Mouse (Mus musculus): ENCODE measurements around the gene Atm. TPM values are rescaled to one million over a fixed set of nuclear protein-coding genes. Genes with fewer than 3 reads are reported as not detected.

The Atm gene
- total RNA-seq (2014; fragmentation: Nextera tagmentation) (77.4 and 78.2 TPM in 2 replicates), total RNA-seq (2017) (49.0 and 51.8 TPM in 2 replicates), polyA plus RNA-seq (2012) (1.1 and 1.4 TPM in 2 replicates)

DNA sequence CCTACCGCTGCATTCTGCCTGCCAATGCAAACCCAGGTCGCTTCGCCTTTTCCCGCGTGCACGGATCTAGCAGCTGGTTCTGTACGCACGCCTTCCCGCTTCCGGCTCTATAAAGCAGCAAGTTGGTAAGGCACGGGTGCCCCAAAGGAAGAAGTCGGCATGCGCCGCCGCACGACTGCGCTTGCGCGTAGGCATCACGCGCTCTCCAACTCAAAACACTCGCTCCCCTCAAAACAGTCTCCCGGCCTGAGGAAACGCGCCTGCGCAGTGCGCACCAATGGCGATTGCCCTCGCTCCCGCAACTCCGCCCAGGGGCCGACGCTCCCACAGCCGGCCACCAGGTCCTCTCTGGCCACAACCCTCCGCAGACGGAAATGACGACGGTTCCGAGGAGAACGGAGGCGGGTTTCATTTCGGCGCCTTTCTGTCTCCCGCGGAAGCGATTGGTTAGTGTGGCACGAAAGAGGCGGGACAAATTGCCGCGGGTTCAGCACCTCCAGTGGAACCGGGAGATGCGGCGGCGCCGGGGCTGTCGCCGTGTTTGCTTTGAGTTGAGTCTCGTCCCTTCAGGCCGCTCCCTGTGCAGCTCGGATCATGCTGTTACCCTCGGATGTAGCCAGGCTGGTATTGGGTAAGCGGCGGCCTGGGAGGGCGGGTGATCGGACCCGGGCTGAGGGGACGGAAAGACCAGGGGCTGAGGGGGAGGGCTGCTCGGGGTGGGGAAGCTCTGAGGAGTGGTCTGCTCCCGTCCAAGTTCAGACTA lies at the start of gene Atm, which contains the start of gene Npat:
Gene Atm (minus strand): TSS at position 183 of the 763 bp plus-strand sequence.
Gene Npat (plus strand): TSS at position 490 of the 763 bp plus-strand sequence.
- ATAC-seq (ENCODE audit: extremely low read depth, insufficient number of reproducible peaks, low FRiP score, poor library complexity, severe bottlenecking) = peak; percentile 92
- H3K27me3 ChIP-seq (ENCODE audit: insufficient read depth, low read length) = no peaks in the 10 kb centered on the region
- DNase-seq (ENCODE audit: low spot score) = peak; percentile 96

DNA sequence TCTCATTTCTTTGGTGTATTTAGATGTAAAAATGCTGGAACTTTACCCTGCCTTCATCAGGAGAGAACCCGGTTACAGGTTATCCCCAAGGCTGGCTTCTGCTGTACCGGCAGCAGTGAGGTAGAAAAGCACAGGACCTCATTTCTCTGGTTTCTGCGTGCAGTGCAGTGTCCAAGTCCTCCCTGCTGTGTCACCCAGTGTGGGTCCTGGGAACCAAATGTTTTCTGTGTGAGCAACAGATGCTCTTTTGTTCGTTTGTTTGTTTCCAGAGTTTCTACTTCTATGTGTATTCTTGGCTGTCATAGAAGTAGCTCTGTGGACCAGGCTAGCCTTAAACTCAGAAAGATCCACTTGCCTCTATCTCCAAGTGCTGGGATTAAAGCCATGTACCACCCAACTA lies 45.3 kb upstream of the Atm start:
- no peak for DNase-seq (ENCODE audit: low spot score)
- Histone ChIP-seq H3K4me3 (ENCODE audit: low read depth, low read length) (no peak overlapping the region), H3K27me3 (ENCODE audit: insufficient read depth, low read length) (no peaks in the 10 kb centered on the region), H3K36me3 (replicated peaks) (peaks cover 89% of the 10 kb centered on the region), H3K4me1 (ENCODE audit: insufficient read depth, low read depth, low read length) (no peaks in the 10 kb centered on the region), H3K9me3 (replicated peaks) (no peaks in the 10 kb centered on the region)
- no peak for TF ChIP-seq CTCF (IDR thresholded peaks at IDR 0.05; ENCODE audit: low read depth, low read length)
- no peak for TF ChIP-seq TAL1 (conservative IDR thresholded peaks at IDR 0.05; ENCODE audit: low read depth, low read length)
- no peak for TF ChIP-seq GATA1 (IDR thresholded peaks at IDR 0.05; ENCODE audit: borderline replicate concordance, low read length)
- no peak for TF ChIP-seq POLR2AphosphoS5 (IDR thresholded peaks at IDR 0.05; ENCODE audit: insufficient replicate concordance, low read depth, low read length)
- no peak for TF ChIP-seq GATA2 (IDR thresholded peaks at IDR 0.05; ENCODE audit: borderline replicate concordance, low read depth, low read length)
- ATAC-seq (ENCODE audit: extremely low read depth, insufficient number of reproducible peaks, low FRiP score, poor library complexity, severe bottlenecking) = no peak

More for the DNA sequence above, at the start of gene Atm, which contains the start of gene Npat:
- H3K9me3 ChIP-seq (replicated peaks) = no peaks in the 10 kb centered on the region
- no peak for TF ChIP-seq POLR2AphosphoS5 (IDR thresholded peaks at IDR 0.05; ENCODE audit: insufficient replicate concordance, low read depth, low read length)
- TF ChIP-seq CTCF (IDR thresholded peaks at IDR 0.05; ENCODE audit: low read depth, low read length) = no peak
- no peak for TF ChIP-seq GATA2 (IDR thresholded peaks at IDR 0.05; ENCODE audit: borderline replicate concordance, low read depth, low read length)
- no peak for TF ChIP-seq GATA1 (IDR thresholded peaks at IDR 0.05; ENCODE audit: borderline replicate concordance, low read length)
- TF ChIP-seq TAL1 (conservative IDR thresholded peaks at IDR 0.05; ENCODE audit: low read depth, low read length) = no peak
- H3K4me1 ChIP-seq (ENCODE audit: insufficient read depth, low read depth, low read length) = peaks cover 30% of the 10 kb centered on the region
- peaks cover 22% of the 10 kb centered on the region for H3K36me3 ChIP-seq (replicated peaks)
- H3K4me3 ChIP-seq (ENCODE audit: low read depth, low read length) = peak within 1 kb of the TSS; percentile 89

GRCm38 (mm10) chr9:53575721-53576120 lies 39.2 kb upstream of the Atm start:
- TF ChIP-seq POLR2AphosphoS5 (IDR thresholded peaks at IDR 0.05; ENCODE audit: insufficient replicate concordance, low read depth, low read length) (no peak), TAL1 (conservative IDR thresholded peaks at IDR 0.05; ENCODE audit: low read depth, low read length) (no peak), GATA1 (IDR thresholded peaks at IDR 0.05; ENCODE audit: borderline replicate concordance, low read length) (no peak), GATA2 (IDR thresholded peaks at IDR 0.05; ENCODE audit: borderline replicate concordance, low read depth, low read length) (no peak), CTCF (IDR thresholded peaks at IDR 0.05; ENCODE audit: low read depth, low read length) (no peak)
- H3K27me3 ChIP-seq (ENCODE audit: insufficient read depth, low read length) = no peaks in the 10 kb centered on the region
- H3K36me3 ChIP-seq (replicated peaks) = peaks cover 79% of the 10 kb centered on the region
- H3K9me3 ChIP-seq (replicated peaks) = no peaks in the 10 kb centered on the region
- H3K4me1 ChIP-seq (ENCODE audit: insufficient read depth, low read depth, low read length) = peaks cover 2% of the 10 kb centered on the region; the same call in 1 of the 2 replicates
- H3K4me3 ChIP-seq (ENCODE audit: low read depth, low read length) = no peak overlapping the region
- ATAC-seq (ENCODE audit: extremely low read depth, insufficient number of reproducible peaks, low FRiP score, poor library complexity, severe bottlenecking) (no peak), DNase-seq (ENCODE audit: low spot score) (no peak)

DNA sequence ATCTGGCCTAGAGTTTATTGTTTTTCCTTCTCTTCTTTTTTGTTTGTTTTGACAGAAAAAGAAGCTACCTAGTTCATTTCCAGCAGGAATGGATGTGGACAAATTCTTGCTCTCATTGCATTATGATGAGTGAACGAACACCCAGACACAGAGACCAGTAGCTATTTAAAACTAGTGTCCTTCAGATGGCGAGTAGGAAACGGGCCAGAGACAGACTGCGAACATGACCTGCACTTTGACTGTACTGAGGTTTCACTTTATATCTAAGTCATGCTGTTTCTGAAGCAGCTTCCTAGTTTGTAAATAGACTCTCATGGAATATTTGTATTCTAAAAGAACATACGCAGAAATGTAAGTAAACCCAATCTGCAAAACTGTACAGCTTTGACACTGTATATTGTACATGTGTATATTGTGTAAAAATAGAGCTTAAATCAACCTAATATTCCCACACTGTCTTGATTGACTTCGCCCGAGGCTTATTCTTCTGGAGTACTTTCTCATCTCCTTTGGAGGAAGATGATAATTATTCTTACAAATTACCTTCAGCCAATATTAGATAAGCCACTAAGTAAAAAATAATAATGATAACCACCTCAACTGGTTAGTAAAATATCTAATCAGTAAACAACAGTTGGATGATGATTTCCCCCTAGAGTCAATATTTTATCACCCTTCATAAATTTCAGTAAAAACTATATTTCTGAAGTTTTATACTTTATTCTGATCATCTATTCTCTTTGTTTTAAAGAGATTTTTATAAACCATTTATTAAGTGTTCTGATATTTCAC lies 36.2 kb upstream of the Atm start:
- peaks cover 73% of the 10 kb centered on the region for H3K36me3 ChIP-seq (replicated peaks)
- ATAC-seq (ENCODE audit: extremely low read depth, insufficient number of reproducible peaks, low FRiP score, poor library complexity, severe bottlenecking) = no peak
- H3K4me1 ChIP-seq (ENCODE audit: insufficient read depth, low read depth, low read length) = peaks cover 2% of the 10 kb centered on the region; the same call in 1 of the 2 replicates
- no peaks in the 10 kb centered on the region for H3K9me3 ChIP-seq (replicated peaks)
- no peak for DNase-seq (ENCODE audit: low spot score)
- H3K4me3 ChIP-seq (ENCODE audit: low read depth, low read length) = no peak overlapping the region
- no peaks in the 10 kb centered on the region for H3K27me3 ChIP-seq (ENCODE audit: insufficient read depth, low read length)
- no peak for TF ChIP-seq TAL1 (conservative IDR thresholded peaks at IDR 0.05; ENCODE audit: low read depth, low read length)
- TF ChIP-seq GATA2 (IDR thresholded peaks at IDR 0.05; ENCODE audit: borderline replicate concordance, low read depth, low read length) = no peak
- TF ChIP-seq POLR2AphosphoS5 (IDR thresholded peaks at IDR 0.05; ENCODE audit: insufficient replicate concordance, low read depth, low read length) = no peak
- no peak for TF ChIP-seq CTCF (IDR thresholded peaks at IDR 0.05; ENCODE audit: low read depth, low read length)
- TF ChIP-seq GATA1 (IDR thresholded peaks at IDR 0.05; ENCODE audit: borderline replicate concordance, low read length) = no peak

DNA sequence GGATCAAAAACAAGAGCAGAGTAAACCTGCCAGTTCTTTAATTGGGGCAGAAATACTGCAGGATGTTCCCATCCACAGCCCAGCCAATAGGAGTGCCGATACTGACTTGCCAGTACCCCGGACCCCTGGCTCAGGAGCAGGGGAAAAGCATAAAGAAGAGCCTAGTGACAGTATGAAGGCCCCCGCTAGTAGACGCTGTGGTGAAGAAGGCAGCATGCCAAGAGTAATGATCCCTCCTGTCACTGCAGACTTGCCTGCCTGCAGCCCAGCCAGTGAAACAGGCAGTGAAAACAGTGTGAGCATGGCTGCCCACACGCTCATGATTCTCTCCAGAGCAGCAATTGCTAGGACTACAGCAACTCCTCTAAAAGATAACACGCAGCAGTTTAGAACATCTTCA lies 34.1 kb upstream of the Atm start:
- Histone ChIP-seq H3K36me3 (replicated peaks) (peaks cover 72% of the 10 kb centered on the region), H3K4me3 (ENCODE audit: low read depth, low read length) (no peak overlapping the region), H3K4me1 (ENCODE audit: insufficient read depth, low read depth, low read length) (peaks cover 6% of the 10 kb centered on the region; the same call in 1 of the 2 replicates), H3K27me3 (ENCODE audit: insufficient read depth, low read length) (no peaks in the 10 kb centered on the region), H3K9me3 (replicated peaks) (no peaks in the 10 kb centered on the region)
- DNase-seq (ENCODE audit: low spot score) = no peak
- ATAC-seq (ENCODE audit: extremely low read depth, insufficient number of reproducible peaks, low FRiP score, poor library complexity, severe bottlenecking) = no peak
- TF ChIP-seq CTCF (IDR thresholded peaks at IDR 0.05; ENCODE audit: low read depth, low read length) = no peak
- no peak for TF ChIP-seq GATA1 (IDR thresholded peaks at IDR 0.05; ENCODE audit: borderline replicate concordance, low read length)

Data from G1E (cell line).